Mouse (Mus musculus) olfactory bulb, adult 2 months (tissue): ENCODE data around the gene Igf1r.

Source experiments
- CTCF ChIP-seq: fragments of 200-500 bp; IDR thresholded peaks from 2 replicates; pipeline ENCODE4 v1.5.1; 2012; ENCODE audit warnings: low read depth, mild to moderate bottlenecking, low read length, moderate library complexity; ENCODE audit not compliant: insufficient read depth
- POLR2A ChIP-seq: fragments of 200-500 bp; IDR thresholded peaks from 2 replicates; pipeline ENCODE4 v1.6.1; 2012; ENCODE audit warnings: mild to moderate bottlenecking, low read depth, low read length, moderate library complexity; ENCODE audit not compliant: insufficient read depth

- no peak for TF ChIP-seq POLR2A
- TF ChIP-seq CTCF: no peak
Measured at GRCm38 (mm10) chr7:68239220-68239827, 286.7 kb downstream of the Igf1r start.
